Comparison of ENCODE assay signal across 8 mouse cellular contexts in the genomic region with DNA sequence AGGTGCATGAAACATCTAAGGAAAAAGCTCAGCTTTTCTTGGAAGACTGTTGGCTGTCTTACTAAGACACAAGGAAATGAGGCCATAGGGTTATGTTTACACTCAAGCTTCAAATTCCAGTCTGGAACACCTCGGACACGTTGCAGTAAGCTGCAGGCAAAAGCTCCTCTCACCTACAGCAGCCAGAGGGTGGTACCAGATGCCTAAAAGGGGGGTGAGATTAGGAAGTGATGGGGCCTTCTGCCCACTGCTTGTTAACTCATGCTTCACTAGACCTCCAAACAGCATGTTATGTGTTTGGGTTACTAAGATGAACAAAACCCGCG. TPM values are rescaled to one million over a fixed set of nuclear protein-coding genes. Genes with fewer than 3 reads are reported as not detected.
DNase-seq lines count a peak whose midpoint lies in the region; ATAC-seq and TF ChIP-seq lines count a peak whose summit lies in the region.

No protein-coding gene starts in this region.

- TF ChIP-seq CTCF in Patski (IDR thresholded peaks at IDR 0.05): no peak

- peak; percentile 39 for ATAC-seq in heart, embryonic 16.5 days (replicated peaks; ENCODE audit: extremely low read depth, insufficient read depth, low FRiP score)
- ATAC-seq in Patski: peak; percentile 20
- ATAC-seq in hindbrain, embryonic 12.5 days (ENCODE audit: low FRiP score): peak; percentile 72

- no peaks in the 10 kb centered on the region for H3K4me1 ChIP-seq in heart, embryonic 16.5 days (ENCODE audit: control insufficient read depth, insufficient read depth, low read length)
- H3K4me1 ChIP-seq in hindbrain, embryonic 12.5 days: no peaks in the 10 kb centered on the region
- peaks cover 4% of the 10 kb centered on the region; the same call in 1 of the 2 replicates for H3K4me1 ChIP-seq in midbrain, embryonic 10.5 days

- WGBS in heart, embryonic 16.5 days: 7% methylated on average over 4 of the region's 4 CpGs
- 24% methylated on average over 4 of the region's 4 CpGs for WGBS in hindbrain, embryonic 12.5 days
- WGBS in midbrain, embryonic 10.5 days: 19% methylated on average over 4 of the region's 4 CpGs

- POLR2A ChIA-PET in Patski (lab: Charles Lee): no interaction called here

- H3K4me3 ChIP-seq in heart, embryonic 16.5 days (ENCODE audit: low read length): peak overlapping the region; percentile 69
- H3K4me3 ChIP-seq in hindbrain, embryonic 12.5 days: peak overlapping the region; percentile 52
- peak overlapping the region; percentile 63 for H3K4me3 ChIP-seq in midbrain, embryonic 10.5 days

- peaks cover 5% of the 10 kb centered on the region; the same call in 1 of the 2 replicates for H3K36me3 ChIP-seq in heart, embryonic 16.5 days (ENCODE audit: control insufficient read depth, insufficient read depth)
- no peaks in the 10 kb centered on the region for H3K36me3 ChIP-seq in hindbrain, embryonic 12.5 days
- H3K36me3 ChIP-seq in midbrain, embryonic 10.5 days: peaks cover 25% of the 10 kb centered on the region

- intact Hi-C loops in heart, postnatal 25 days (cut with DNase I): loop anchor here (10.0 kb wide), 2 partner anchors 342 to 458 kb away; a partner anchor contains a TSS

- no peaks in the 10 kb centered on the region for H3K9me3 ChIP-seq in heart, embryonic 16.5 days (replicated peaks; ENCODE audit: control insufficient read depth, low read length)
- H3K9me3 ChIP-seq in hindbrain, embryonic 12.5 days (replicated peaks): no peaks in the 10 kb centered on the region
- H3K9me3 ChIP-seq in midbrain, embryonic 10.5 days (replicated peaks): no peaks in the 10 kb centered on the region

- no peak for DNase-seq in heart, postnatal 25 days (ENCODE audit: low spot score)
- no peak for DNase-seq in Patski (ENCODE audit: low read depth, low spot score)
- no peak for DNase-seq in midbrain, embryonic 10.5 days (ENCODE audit: low spot score)
- DNase-seq in layer of hippocampus, postnatal 25 days (ENCODE audit: extremely low spot score in 1 of 2, low spot score in 1 of 2): no peak
- DNase-seq in embryo, embryonic 10 days (ENCODE audit: low spot score): no peak
- DNase-seq in layer of hippocampus, postnatal 14 days (ENCODE audit: low spot score in 2 of 2): no peak

- H3K27ac ChIP-seq in heart, embryonic 16.5 days (ENCODE audit: low read length): peak overlapping the region; percentile 95
- H3K27ac ChIP-seq in hindbrain, embryonic 12.5 days: peak overlapping the region; percentile 94
- peak overlapping the region; percentile 95 for H3K27ac ChIP-seq in midbrain, embryonic 10.5 days (replicated peaks)

- H3K27me3 ChIP-seq in heart, embryonic 16.5 days (ENCODE audit: control insufficient read depth, insufficient read depth, low read length): no peaks in the 10 kb centered on the region
- peaks cover 25% of the 10 kb centered on the region for H3K27me3 ChIP-seq in Patski
- H3K27me3 ChIP-seq in hindbrain, embryonic 12.5 days: no peaks in the 10 kb centered on the region
- H3K27me3 ChIP-seq in midbrain, embryonic 10.5 days (ENCODE audit: low read depth, poor library complexity, severe bottlenecking): no peaks in the 10 kb centered on the region

- H3K4me2 ChIP-seq in heart, embryonic 16.5 days (ENCODE audit: low read depth, low read length): peak overlapping the region; percentile 61
- peak overlapping the region; percentile 45 for H3K4me2 ChIP-seq in hindbrain, embryonic 12.5 days (replicated peaks)

- in situ Hi-C loops in Patski (cut with MboI; ENCODE audit: low pct_unique_long_range_greater_than_20kb): no loop called here

- CTCF ChIA-PET in Patski (lab: Charles Lee): no interaction called here

- H3K9ac ChIP-seq in heart, embryonic 16.5 days (ENCODE audit: low read length): peak overlapping the region; percentile 82
- peak overlapping the region; percentile 65 for H3K9ac ChIP-seq in hindbrain, embryonic 12.5 days

RNA-seq across cellular contexts. Expression of a gene that starts 0.6 kb away (rescaled TPM):
- 58.6 and 61.0 TPM in 2 replicates for polyA plus RNA-seq in heart, embryonic 16.5 days (2015; fragmentation: Nextera tagmentation; extraction: Ambion mirVana)
- total RNA-seq in heart, postnatal 25 days (2021): 10 to 100 TPM; 50.1 to 53.9 TPM
- polyA plus RNA-seq in Patski (2021): 44.3 TPM
- polyA plus RNA-seq in hindbrain, embryonic 12.5 days (2016; fragmentation: Nextera tagmentation; extraction: Ambion mirVana): 93.0 and 102 TPM in 2 replicates
- 79.3 and 83.8 TPM in 2 replicates for polyA plus RNA-seq in midbrain, embryonic 10.5 days (2016; fragmentation: Nextera tagmentation; extraction: Ambion mirVana)
- total RNA-seq in layer of hippocampus, postnatal 25 days (2021): 10 to 100 TPM; 59.2 to 63.0 TPM
- 10 to 100 TPM; 62.5 to 67.9 TPM for total RNA-seq in layer of hippocampus, postnatal 14 days (2021)

RNA-seq across cellular contexts. Expression of a gene that starts 9.9 kb away (rescaled TPM):
- not detected in 2 replicates for polyA plus RNA-seq in heart, embryonic 16.5 days (2015; fragmentation: Nextera tagmentation; extraction: Ambion mirVana)
- total RNA-seq in heart, postnatal 25 days (2021): not detected
- not detected for polyA plus RNA-seq in Patski (2021)
- polyA plus RNA-seq in hindbrain, embryonic 12.5 days (2016; fragmentation: Nextera tagmentation; extraction: Ambion mirVana): not detected in 2 replicates
- polyA plus RNA-seq in midbrain, embryonic 10.5 days (2016; fragmentation: Nextera tagmentation; extraction: Ambion mirVana): not detected in 2 replicates
- under 1 TPM; 0.26 to 0.34 TPM for total RNA-seq in layer of hippocampus, postnatal 25 days (2021)
- under 1 TPM; 0.45 to 0.67 TPM for total RNA-seq in layer of hippocampus, postnatal 14 days (2021)

RNA-seq across cellular contexts. Expression of a gene that starts 35.1 kb away (rescaled TPM):
- 0.07 TPM in 1 of 2 replicates, not detected in the other for polyA plus RNA-seq in heart, embryonic 16.5 days (2015; fragmentation: Nextera tagmentation; extraction: Ambion mirVana)
- not detected for total RNA-seq in heart, postnatal 25 days (2021)
- polyA plus RNA-seq in Patski (2021): not detected
- polyA plus RNA-seq in hindbrain, embryonic 12.5 days (2016; fragmentation: Nextera tagmentation; extraction: Ambion mirVana): 0.13 and 0.14 TPM in 2 replicates
- 0.07 and 0.10 TPM in 2 replicates for polyA plus RNA-seq in midbrain, embryonic 10.5 days (2016; fragmentation: Nextera tagmentation; extraction: Ambion mirVana)
- not detected for total RNA-seq in layer of hippocampus, postnatal 25 days (2021)
- not detected for total RNA-seq in layer of hippocampus, postnatal 14 days (2021)

Comparison
In these comparisons a context has a peak if more than half of its experiments do, and no peak if none do; other contexts are left out.
1. ATAC-seq: peak in every context shown above with its lines; median percentile 72 in hindbrain, embryonic 12.5 days; 39 in heart, embryonic 16.5 days; 20 in Patski.